Mouse (Mus musculus) liver, adult 2 months (tissue): ENCODE data around the gene Gm20388.

Experiments used
- CTCF ChIP-seq: fragments of 200-500 bp; IDR thresholded peaks from 2 replicates; pipeline ENCODE4 v1.5.1; 2011; ENCODE audit warnings: low read depth, low read length, control low read depth
- POLR2A ChIP-seq: fragments of 200-500 bp; IDR thresholded peaks from 2 replicates; pipeline ENCODE4 v1.6.1; 2011; ENCODE audit warnings: low read length, control low read depth; ENCODE audit not compliant: insufficient read depth; ENCODE audit errors: extremely low read depth

GRCm38 (mm10) chr8:122104658-122105057 lies 2194.0 kb downstream of the Gm20388 start:
- TF ChIP-seq POLR2A, result no peak
- no peak for TF ChIP-seq CTCF
